Mouse (Mus musculus): ENCODE results near the gene Cd81.

Gene Cd81

GRCm38 (mm10) chr7:143020040-143020439, 32.5 kb upstream of the Cd81 start:
- in situ Hi-C loops (cut with MboI; ENCODE audit: low sequenced_read_pairs) = no loop called here

GRCm38 (mm10) chr7:143020764-143021163, 31.8 kb upstream of the Cd81 start:
- in situ Hi-C loops (cut with MboI; ENCODE audit: low sequenced_read_pairs) = no loop called here

- in situ Hi-C loops (cut with MboI; ENCODE audit: low sequenced_read_pairs) = no loop called here
Observed at GRCm38 (mm10) chr7:143021356-143022164, 31.0 kb upstream of the Cd81 start.

- in situ Hi-C loops (cut with MboI; ENCODE audit: low sequenced_read_pairs) = no loop called here
Observed at GRCm38 (mm10) chr7:143023499-143023898, 29.0 kb upstream of the Cd81 start.

GRCm38 (mm10) chr7:143024293-143024692, 28.2 kb upstream of the Cd81 start:
- in situ Hi-C loops (cut with MboI; ENCODE audit: low sequenced_read_pairs) = no loop called here

- in situ Hi-C loops (cut with MboI; ENCODE audit: low sequenced_read_pairs) = no loop called here
Observed at GRCm38 (mm10) chr7:143025496-143025895, 27.0 kb upstream of the Cd81 start.

- in situ Hi-C loops (cut with MboI; ENCODE audit: low sequenced_read_pairs) = no loop called here
Observed at GRCm38 (mm10) chr7:143027196-143027595, 25.3 kb upstream of the Cd81 start.

GRCm38 (mm10) chr7:143031816-143032215, 20.7 kb upstream of the Cd81 start:
- in situ Hi-C loops (cut with MboI; ENCODE audit: low sequenced_read_pairs) = no loop called here

- in situ Hi-C loops (cut with MboI; ENCODE audit: low sequenced_read_pairs) = no loop called here
Observed at GRCm38 (mm10) chr7:143033581-143033980, 19.0 kb upstream of the Cd81 start.

- in situ Hi-C loops (cut with MboI; ENCODE audit: low sequenced_read_pairs) = no loop called here
Observed at GRCm38 (mm10) chr7:143034112-143034511, 18.4 kb upstream of the Cd81 start.

- in situ Hi-C loops (cut with MboI; ENCODE audit: low sequenced_read_pairs) = no loop called here
Observed at GRCm38 (mm10) chr7:143034519-143035450, 17.8 kb upstream of the Cd81 start.

- in situ Hi-C loops (cut with MboI; ENCODE audit: low sequenced_read_pairs) = no loop called here
Observed at GRCm38 (mm10) chr7:143036787-143037186, 15.8 kb upstream of the Cd81 start.

GRCm38 (mm10) chr7:143037306-143037705, 15.2 kb upstream of the Cd81 start:
- in situ Hi-C loops (cut with MboI; ENCODE audit: low sequenced_read_pairs) = no loop called here

- in situ Hi-C loops (cut with MboI; ENCODE audit: low sequenced_read_pairs) = no loop called here
Observed at GRCm38 (mm10) chr7:143038174-143038931, 14.2 kb upstream of the Cd81 start.

- in situ Hi-C loops (cut with MboI; ENCODE audit: low sequenced_read_pairs) = no loop called here
Observed at GRCm38 (mm10) chr7:143040561-143040960, 12.0 kb upstream of the Cd81 start.

GRCm38 (mm10) chr7:143041138-143041822, 11.3 kb upstream of the Cd81 start:
- in situ Hi-C loops (cut with MboI; ENCODE audit: low sequenced_read_pairs) = no loop called here

GRCm38 (mm10) chr7:143042089-143042488, 10.4 kb upstream of the Cd81 start:
- in situ Hi-C loops (cut with MboI; ENCODE audit: low sequenced_read_pairs) = no loop called here

GRCm38 (mm10) chr7:143042897-143043300, 9.6 kb upstream of the Cd81 start:
- in situ Hi-C loops (cut with MboI; ENCODE audit: low sequenced_read_pairs) = no loop called here

- in situ Hi-C loops (cut with MboI; ENCODE audit: low sequenced_read_pairs) = no loop called here
Observed at GRCm38 (mm10) chr7:143044049-143044825, 8.3 kb upstream of the Cd81 start.

GRCm38 (mm10) chr7:143044826-143045206, 7.7 kb upstream of the Cd81 start:
- in situ Hi-C loops (cut with MboI; ENCODE audit: low sequenced_read_pairs) = no loop called here
